Mouse (Mus musculus) neutrophil, adult 5-6 weeks (primary cell): ENCODE data around the gene Stk32b. TPM values are rescaled to one million over a fixed set of nuclear protein-coding genes. Genes with fewer than 3 reads are reported as not detected.

Source experiments
- ATAC-seq: fragments of 151-379, 151-347 bp; 2 replicates; pipeline ENCODE4 v1.8.0; 2017; ENCODE audit warnings: mild to moderate bottlenecking, moderate TSS enrichment; ENCODE audit not compliant: insufficient number of reproducible peaks, poor library complexity, low FRiP score, severe bottlenecking; ENCODE audit errors: extremely low read depth
- total RNA-seq: library from RNA; stranded (forward); fragments of 200-1000 nt; gene quantifications from 2 replicates; pipeline ENCODE4 v1.2.3, GENCODE M21; 2017

The Stk32b gene
- total RNA-seq: 0.23 TPM in 1 of 2 replicates, not detected in the other

DNA sequence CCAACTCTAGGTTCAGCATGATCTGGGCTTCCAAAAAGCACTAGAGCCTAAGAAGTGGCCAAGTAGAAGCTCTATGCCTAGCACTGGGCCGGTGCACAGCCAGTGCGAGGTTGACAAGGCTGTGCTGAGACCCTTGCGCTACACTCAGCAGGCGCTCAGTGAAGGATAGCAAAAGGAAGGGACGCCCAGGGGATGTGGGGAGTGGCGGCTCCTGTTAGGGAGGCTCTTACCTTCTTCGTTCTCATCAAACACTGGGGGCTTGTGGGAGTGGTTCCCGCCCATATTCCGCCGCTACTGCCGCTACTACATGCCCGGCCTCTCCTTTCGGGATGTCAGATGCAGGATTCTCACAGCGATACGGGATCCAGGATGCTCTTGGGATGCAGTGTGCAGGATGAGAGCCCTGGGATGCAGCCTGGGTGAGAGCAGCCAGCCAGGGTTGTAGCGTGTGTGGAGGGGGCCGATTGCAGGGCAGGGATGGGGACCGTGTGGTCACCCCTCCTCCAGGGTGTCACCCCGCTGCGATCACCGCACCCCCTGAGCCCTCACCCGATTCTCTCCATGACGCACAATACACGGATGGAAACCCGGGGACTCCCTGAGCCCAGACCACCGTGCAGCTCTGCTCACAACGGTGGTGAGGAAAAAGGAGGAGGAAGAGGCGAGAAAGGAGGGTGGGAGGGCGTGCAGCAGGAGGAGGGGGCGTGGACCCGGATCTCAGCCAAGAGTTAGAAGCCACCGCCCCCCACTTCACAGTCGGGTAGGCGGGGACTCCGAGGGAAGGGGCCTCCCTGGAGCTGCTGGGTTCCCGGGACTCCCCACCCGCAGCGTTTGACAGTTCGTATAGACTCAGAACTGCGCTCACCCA lies at the start of gene Stk32b:
Stk32b (minus strand) TSS at position 667 of the 868 bp plus-strand sequence.
- no peak for ATAC-seq

DNA sequence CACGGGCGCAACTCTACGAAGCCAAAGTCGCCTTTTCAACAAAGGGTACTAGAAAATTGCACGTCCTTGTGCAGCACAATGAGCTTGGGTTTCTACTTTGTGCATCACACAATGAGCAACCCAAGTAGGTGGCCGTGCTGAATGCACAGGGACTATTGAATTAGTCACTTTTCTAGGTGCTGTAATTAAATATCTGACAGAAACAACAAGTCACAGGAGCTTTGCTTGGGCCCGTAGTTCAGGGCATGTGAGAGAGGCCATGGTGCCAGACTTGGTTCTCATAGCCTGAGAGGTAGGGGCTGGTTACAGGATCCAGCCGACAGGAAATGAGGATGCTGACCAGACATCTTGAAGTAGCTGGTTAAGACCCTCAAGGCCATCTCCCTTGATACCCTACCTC lies 48.9 kb upstream of the Stk32b start:
- no peak for ATAC-seq

DNA sequence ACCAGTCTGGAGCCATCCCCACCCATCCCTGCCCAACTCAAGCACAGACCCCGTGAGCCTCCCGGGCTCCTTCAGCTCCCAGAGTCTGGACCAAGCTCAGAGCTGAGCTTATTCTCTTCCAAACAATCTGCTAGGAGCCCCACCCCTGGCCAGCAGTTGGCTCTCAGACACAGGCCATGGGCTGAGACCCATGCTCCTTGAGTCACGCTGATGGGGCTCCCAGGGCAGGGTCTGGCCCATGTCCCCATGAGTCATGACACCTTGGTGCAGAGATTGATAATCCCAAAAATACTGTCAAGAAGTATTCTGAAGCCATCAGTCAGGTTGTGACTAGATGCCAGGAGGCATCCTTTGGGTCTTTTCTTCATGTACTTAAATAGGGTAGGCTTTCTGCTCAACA lies 45.1 kb upstream of the Stk32b start:
- ATAC-seq: no peak

DNA sequence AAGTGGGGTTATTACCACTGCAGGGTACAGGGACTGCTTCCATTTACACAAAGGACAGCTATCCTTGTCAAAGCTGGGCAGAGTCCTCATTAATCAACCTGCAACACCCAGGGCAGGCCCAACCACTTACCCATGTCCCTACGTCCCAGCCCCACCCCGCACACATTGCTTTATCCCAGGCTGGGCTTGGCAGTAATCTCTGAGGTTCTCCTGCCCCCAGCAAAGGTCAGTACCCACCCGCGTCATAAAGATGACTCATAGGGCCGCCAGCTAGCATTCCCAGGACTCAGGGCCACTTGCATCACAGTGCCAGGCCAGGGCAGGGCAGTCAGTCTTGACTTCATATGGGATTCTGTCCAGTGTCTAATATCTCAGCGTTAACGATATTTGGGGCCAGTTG lies 36.4 kb upstream of the Stk32b start:
- ATAC-seq: no peak

DNA sequence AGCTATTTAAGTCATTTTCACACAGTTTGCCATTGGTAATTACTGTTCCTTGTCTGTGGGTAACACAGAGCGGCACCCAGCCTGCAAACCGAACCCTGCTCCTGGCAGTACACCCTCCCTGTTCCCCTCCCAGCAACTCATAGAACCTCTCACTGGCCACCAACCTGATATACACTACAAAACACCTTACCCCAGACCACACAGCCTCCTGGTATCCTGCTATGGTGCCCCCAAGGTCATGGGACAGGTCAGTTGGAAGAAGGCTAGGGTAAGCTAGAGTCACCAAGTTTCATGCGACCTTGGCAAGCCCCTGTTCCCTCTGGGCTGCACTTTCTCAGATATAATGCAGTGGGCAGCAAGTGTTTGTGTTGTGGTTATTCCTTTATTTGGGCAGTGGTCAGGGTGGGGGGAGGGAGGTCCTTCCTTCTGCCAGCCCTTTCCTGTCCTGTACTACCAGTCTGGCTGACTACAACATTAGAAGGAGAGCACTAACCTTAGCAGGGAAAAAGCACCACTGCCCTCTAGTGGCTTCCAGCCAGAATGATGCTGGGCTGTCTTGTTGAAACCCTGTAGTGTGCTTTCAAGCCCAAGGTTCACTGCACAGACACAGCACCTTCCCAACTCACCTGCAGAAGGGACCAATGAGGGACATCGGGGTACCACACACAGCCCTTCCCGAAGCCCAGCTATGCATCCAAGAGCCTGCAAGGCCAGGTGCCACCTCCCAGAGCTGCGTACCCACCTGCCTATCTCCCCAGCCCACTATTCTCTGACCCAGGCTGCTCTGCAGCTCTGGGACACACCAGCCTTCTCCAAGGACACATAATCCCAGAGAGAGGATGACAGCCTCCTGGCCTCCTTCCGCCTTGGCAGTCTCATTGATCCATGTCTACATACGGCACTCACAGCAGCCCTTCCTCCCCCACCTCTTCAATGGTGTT lies 35.3 kb upstream of the Stk32b start:
- ATAC-seq: no peak

DNA sequence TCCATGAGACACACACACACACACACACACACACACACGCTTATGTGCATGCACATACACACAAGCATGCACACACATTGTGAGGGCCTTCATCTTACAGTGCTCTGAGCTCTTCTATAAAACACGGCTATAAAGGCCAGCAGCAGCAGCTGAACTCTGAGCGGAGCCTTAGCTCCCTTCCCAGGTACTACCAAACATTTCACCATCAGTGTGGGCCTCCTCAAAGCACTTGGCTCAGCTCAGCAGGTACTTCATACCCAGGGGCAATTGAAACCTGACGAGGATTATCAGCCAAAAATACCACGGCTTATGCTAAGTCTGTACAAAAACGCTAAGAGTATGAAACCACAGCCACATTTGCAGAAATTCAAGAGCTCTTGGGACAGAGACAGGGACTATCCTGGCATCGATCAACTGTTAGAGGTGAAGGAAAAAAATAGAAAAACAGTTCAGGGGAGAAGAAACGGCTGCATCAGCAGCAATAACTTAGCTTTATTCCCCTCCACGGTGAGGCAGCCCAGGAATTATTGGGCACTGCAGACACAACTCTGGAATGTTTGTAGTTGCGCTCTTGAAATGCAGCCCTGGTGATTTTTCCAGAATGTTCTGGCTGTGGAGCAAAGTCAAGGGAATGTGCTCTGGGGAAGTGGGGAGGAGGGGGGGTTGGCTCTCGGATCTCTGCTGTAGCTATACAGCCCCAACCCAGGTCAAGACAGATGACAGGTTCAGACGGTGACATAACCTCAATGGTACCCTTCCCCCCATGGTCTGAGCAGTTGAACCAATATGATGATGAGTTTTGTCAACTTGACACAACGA lies 27.1 kb upstream of the Stk32b start:
- ATAC-seq: no peak

DNA sequence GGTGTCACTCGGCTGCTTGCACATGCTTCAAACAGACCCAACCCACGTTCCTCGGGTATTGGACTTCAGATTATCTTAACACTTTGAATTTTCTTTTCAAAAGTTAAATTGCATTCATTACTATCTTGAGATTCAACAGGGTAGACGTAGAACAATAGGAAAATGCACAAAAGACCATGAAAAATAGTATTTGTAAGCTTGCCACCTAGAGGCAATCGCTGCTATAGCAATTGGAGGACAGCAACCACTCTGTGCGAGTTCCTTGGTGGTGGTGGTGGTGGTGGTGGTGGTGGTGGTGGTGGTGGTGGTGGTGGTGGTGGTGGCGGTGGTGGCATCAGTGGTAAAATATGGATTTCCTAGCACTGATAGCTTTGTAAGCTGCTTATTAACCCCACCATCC lies 19.2 kb upstream of the Stk32b start:
- ATAC-seq: no peak

DNA sequence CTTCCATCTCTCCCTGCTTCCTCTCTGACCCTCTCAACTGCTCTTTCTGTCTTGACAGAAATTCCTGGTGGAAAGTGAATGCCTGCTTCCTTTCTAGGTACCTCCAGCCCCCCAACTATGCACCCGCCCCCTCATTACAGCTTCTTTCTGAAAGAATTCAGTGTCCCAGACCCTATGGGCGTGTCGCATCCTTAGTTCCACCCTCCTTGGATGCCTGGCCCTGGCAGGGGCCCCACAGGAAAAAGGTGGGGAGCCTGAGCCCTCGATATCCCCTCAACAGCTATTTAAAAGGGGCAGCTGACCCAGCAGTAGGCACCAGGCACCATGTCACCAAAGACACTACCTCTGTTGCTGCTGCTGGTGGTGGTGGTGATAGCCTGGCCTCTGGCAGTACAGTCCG lies 18.3 kb upstream of the Stk32b start, which contains the start of gene Cytl1:
Cytl1 (plus strand) TSS at position 296 of the 400 bp plus-strand sequence.
- no peak for ATAC-seq

DNA sequence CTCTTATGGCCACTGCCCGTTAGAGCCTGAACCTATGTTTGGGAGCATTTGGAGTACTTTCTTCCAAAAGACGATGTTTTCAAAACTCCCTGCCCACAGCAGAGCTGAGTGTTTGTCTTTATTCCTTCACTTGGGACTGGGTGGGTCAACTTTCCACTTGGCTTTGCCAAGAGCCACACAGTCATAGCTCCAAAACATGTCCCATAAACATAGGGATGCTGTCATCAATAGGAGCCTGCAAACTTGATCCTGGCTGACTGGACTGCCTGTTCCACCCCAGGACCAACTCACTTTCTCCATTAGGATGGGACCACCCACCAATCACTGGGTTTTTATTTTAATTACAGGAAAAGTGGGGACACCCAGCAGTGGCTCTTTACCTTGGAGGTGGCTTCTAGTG lies 13.8 kb upstream of the Stk32b start:
- ATAC-seq: no peak

DNA sequence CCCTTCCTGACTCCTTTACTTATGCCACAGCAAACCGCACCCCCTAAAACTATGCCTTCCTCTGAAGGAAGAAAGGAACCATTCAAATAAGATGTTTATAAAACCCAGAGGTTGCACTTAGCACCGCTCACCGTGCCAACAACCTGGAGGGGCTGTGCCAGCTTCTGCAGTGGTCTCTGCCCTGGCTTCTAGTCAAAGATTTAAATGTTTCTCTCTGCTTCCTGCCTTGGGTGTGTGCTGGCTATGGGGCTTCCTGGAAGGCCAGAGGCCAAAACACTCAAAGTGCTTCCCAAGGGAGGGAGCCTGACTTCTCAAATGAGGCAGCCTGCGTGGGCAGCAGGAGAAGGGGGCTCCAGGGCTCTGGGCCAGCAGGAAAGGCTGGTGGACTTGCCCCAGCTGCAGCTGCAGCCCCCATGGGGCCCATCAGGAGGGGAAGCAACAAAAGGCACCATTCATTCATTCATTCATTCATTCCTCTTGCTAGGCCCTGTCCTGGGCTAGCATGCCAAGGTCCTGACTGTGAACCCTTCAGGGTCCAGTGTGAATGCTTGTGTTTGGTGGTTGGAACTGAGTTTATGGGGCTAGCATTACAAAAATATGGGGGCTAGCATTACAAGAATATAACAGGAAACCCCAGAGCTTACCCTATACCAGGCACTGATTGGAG lies 8.4 kb upstream of the Stk32b start:
- no peak for ATAC-seq

DNA sequence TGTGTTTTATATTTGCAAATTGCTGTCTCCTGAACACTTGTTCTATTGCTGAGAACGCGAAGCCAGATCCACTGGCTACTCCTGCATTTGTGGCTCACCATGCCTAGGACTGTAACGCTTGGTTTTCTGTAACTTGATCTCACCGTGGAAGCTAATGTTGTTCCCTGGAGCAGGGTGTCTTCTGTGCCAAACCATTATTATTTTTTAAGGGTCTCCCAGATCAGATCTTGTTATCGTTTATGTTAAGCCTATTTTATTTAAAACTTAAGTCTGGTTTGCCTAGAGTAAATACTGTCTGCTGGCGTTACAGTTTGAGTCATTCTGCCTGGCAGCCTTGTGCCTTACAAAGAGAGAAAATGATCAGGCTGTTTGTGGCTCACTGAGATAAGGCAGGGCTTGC lies 3.7 kb upstream of the Stk32b start:
- no peak for ATAC-seq

DNA sequence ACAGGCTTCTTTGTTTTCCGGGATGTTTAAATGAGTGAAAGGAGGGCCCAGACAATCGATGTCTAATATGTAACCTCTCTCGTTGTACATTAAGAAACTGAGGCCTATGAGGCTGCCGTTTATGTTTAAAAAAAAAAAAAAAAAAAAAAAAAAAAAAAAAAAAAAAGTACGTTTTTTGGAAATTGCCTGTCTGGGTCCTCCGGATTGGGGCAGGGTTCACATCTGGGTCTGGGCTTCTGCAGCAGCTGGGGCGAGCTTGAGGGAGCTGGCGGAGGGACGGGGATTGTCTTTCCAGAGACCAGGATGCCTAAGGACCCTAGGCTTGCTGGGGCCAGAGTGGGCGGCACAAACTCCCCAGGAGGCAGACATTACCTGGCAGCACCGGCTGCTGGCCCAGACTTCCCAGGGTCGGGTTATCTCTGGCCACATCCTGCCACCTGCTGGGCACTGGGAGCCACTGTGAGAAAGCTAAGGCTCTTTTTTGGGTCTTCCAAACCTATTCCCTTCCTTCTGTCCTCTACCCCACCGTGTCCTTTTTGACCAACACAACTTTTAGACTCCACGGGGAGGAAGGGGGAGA lies 503 bp upstream of the Stk32b start:
- ATAC-seq: no peak

DNA sequence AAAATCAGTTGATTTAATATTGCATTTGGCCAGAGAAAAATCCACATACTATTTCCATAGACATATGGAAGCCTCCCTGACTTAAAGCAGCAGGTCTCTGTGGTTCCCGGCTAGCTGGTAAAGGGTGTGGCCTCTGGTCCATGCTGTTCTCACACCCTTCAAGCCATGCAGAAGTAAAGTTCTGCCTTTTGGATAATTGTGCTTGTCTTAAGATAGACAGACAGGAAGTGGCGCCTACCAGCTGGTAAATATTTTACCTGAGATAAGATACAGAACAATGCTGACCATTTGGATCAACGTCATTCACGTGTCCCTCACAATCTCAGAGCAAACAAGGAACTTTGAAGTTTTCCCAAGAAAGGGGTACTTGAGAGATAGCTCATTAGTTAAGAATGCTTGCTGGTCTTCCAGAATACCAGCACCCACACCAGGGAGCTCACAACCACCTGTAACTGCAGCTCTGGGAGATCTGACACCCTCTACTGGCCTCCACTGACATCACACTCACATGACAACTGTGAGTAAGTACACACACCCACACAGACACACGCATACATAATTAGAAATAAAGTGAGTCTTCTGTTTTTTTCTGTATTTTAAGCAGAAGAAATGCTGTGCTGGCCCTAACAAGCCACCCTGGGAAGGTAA lies 7.6 kb downstream of the Stk32b start:
- ATAC-seq: no peak

DNA sequence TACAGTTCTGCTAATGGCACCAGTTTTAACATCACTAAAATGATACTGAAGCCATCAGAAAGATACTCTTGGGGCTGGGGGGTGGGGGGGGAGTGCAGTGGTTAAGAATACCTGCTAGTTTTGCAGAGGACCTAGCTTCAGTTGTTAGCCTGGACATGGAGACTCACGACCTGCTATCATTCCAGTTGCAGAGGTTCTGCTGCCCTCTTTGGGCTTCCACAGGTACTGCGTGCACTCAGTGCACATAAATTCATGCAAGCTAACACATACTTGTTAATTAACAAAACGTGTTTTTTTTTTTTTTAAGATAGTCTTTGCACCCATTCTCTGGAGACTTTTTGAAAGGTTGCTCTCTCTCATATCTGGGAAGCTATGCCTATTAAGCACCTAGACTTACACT lies 8.8 kb downstream of the Stk32b start:
- no peak for ATAC-seq

DNA sequence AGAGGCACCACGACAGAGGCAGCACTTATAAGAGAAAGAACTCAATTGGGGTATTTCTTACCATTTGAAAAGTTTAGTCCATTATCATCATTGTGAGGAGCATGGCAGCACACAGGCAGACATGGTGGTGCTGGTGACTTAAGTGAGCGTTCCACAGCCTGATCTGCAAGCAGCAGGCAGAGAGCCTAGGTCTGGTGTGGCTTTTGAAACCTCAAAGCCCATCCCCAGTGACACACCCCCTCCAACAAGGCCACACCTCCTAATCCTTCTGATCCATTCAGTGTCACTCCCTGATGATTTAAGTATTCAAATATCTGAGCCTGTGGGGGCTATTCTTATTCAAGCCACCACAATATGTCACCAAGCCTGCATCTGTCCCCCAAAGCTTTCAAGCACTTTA lies 12.0 kb downstream of the Stk32b start:
- ATAC-seq: no peak

DNA sequence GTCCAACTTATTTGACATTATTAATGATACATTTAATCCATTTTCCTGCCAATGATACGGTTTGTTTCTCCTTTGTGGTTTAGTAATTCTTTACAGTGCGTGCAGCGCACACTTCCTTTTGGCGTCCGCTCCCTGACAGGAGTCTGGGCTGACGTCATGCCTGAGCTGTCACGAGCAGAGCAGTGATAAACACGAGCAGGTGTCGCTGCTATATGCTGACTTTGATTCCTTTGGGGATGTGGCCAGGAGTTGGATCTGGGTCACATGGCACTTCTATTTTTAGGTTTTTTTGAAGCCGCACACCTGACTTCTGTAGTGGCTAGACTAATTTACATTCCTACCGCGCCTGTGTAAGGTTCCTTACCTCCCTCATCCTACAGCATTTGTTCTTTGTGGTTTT lies 17.2 kb downstream of the Stk32b start:
- ATAC-seq: no peak

DNA sequence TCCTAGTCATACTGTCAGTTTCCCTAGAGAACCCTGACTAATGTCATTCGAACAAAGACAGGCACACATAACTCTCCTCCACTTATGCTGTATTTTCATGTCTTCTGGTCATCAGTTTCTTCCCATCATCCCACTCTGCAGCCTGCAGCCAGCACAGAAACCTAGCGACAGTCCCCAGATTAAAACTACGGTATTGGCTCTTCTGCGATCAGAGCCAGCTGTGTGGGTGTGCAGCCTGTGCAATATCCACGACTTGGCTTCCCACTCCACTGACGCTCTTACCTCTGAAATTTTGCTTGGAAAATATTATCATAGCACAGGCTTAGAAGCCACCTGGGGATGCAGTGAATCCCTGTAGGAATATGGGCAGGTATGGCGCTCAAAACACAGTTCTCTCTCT lies 19.7 kb downstream of the Stk32b start:
- no peak for ATAC-seq

DNA sequence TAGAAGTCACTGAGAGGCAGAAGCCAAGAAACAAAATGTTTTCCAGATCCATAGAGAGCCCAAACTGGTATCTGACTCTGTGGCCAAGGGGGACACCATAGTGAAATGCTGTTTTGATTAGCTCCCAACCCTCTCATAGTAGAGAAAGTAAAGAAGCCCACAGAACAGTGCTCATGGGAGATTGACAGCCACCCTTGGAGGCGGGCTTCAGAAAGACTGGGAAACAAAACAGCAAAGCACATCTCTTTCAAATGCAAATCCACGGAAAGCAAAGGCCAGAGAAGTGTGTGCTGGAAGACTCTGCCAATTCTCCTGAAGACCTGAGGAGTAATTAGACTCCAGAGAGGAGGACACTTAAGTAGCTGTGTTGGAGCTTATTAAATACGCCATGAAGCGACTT lies 21.2 kb downstream of the Stk32b start:
- no peak for ATAC-seq
